Mouse (Mus musculus) adrenal gland, adult 18-20 months (tissue): ENCODE data around the gene Ilk. TPM values are rescaled to one million over a fixed set of nuclear protein-coding genes. Genes with fewer than 3 reads are reported as not detected.
"Not testable (repeated sequence)": the region's sequence is repeated elsewhere in the genome, so short reads cannot be mapped to it uniquely, and the experiment has no call there.

ENCODE experiments used
- DNase-seq, 2 experiments: peaks; one replicate each; pipeline ENCODE4 v3.0.0; 2021 to 2022; ENCODE audit warnings: low spot score in 2 of 2
- total RNA-seq, 2 experiments: library from RNA; stranded (reverse); gene quantifications; 1 replicate in 1 of 2; 2 replicates in 1 of 2; pipeline ENCODE4 v1.2.3; 2021

Gene Ilk
- total RNA-seq, 2 experiments from 2014 or later: 121 to 142 TPM

- DNase-seq: not testable (repeated sequence)
Observed at GRCm38 (mm10) chr7:105742539-105743215, 6.3 kb downstream of the Ilk start.

- not testable (repeated sequence) for DNase-seq
Observed at GRCm38 (mm10) chr7:105743246-105743925, 7.0 kb downstream of the Ilk start.

- DNase-seq: peak; percentile 80 to 83
Observed at GRCm38 (mm10) chr7:105743926-105744590, 7.7 kb downstream of the Ilk start, which contains the start of gene Taf10. TSS of gene Taf10 (minus strand) at chr7:105744361.

GRCm38 (mm10) chr7:105747776-105748175 lies 11.4 kb downstream of the Ilk start:
- no peak for DNase-seq

- peak; percentile 79 to 81 for DNase-seq
Observed at GRCm38 (mm10) chr7:105751491-105752433, 15.4 kb downstream of the Ilk start, which contains the start of gene Tpp1. TSS of gene Tpp1 (minus strand) at chr7:105752235.

GRCm38 (mm10) chr7:105752716-105753115 lies 16.3 kb downstream of the Ilk start:
- no peak for DNase-seq

- DNase-seq: no peak
Observed at GRCm38 (mm10) chr7:105753281-105753680, 16.9 kb downstream of the Ilk start.

GRCm38 (mm10) chr7:105761813-105762484 lies 25.6 kb downstream of the Ilk start:
- no peak for DNase-seq

- DNase-seq: no peak
Observed at GRCm38 (mm10) chr7:105762517-105763270, 26.3 kb downstream of the Ilk start.

GRCm38 (mm10) chr7:105764331-105764730 lies 27.9 kb downstream of the Ilk start:
- no peak for DNase-seq

GRCm38 (mm10) chr7:105767729-105768165 lies 31.4 kb downstream of the Ilk start:
- DNase-seq: no peak

GRCm38 (mm10) chr7:105769959-105770358 lies 33.6 kb downstream of the Ilk start:
- no peak for DNase-seq

GRCm38 (mm10) chr7:105772331-105772730 lies 35.9 kb downstream of the Ilk start:
- DNase-seq: no peak

GRCm38 (mm10) chr7:105773041-105773440 lies 36.6 kb downstream of the Ilk start:
- no peak for DNase-seq

GRCm38 (mm10) chr7:105774661-105775060 lies 38.3 kb downstream of the Ilk start:
- DNase-seq: no peak

GRCm38 (mm10) chr7:105776026-105776425 lies 39.6 kb downstream of the Ilk start:
- no peak for DNase-seq

- DNase-seq: no peak
Observed at GRCm38 (mm10) chr7:105777316-105777715, 40.9 kb downstream of the Ilk start.

GRCm38 (mm10) chr7:105777797-105778552 lies 41.6 kb downstream of the Ilk start:
- no peak for DNase-seq
